Mouse (Mus musculus) G1E (cell line): Measurements from ENCODE around the gene Wars2.

Experiments
- CTCF ChIP-seq: IDR thresholded peaks from 2 replicates; pipeline ENCODE4 v1.5.1; 2012; ENCODE audit warnings: low read depth, low read length, inconsistent platforms, mixed read lengths
- GATA1 ChIP-seq: IDR thresholded peaks from 2 replicates; pipeline ENCODE4 v1.6.1; 2012; ENCODE audit warnings: borderline replicate concordance, low read length, inconsistent platforms, mixed read lengths
- POLR2AphosphoS5 ChIP-seq: IDR thresholded peaks from 2 replicates; pipeline ENCODE4 v1.6.1; 2012; ENCODE audit warnings: low read depth, low read length, inconsistent platforms; ENCODE audit not compliant: insufficient replicate concordance
- TAL1 ChIP-seq: conservative IDR thresholded peaks from 2 replicates; pipeline ENCODE4 v1.6.1; 2012; ENCODE audit warnings: low read depth, low read length, inconsistent platforms, mixed read lengths

DNA sequence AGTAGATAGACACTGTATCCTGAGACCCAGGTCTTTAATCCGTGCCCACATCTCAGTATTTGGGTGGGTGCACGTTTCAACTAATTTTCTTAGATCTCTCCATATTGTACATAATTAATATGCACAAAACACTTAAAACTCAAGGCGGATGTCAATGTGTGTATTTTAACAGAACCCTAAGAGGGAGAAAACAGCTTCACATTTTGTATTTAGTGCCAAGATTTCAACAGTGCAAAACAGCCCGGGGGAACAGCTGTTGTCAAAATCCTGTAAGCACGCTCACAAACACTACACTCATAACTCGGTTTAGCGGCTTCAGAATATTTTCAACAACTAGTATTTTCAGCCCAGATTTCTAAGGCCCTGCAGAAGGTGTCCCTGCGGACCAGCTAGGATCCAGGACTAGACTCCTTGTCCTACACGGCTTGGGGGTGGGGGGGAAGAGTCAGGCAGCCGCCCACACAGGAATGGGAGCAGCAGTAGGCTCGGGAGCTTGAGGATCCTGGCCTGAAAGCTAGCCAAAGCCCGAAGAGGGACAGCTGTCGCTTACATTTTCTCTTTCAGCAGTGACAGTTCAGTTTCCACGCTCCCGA lies 113.8 kb downstream of the Wars2 start:
- TF ChIP-seq TAL1 = no peak
- no peak for TF ChIP-seq CTCF
- no peak for TF ChIP-seq POLR2AphosphoS5
- no peak for TF ChIP-seq GATA1
